8 mouse cellular contexts compared by ENCODE assay signal in genomic region chr13:55693243-55693721, GRCm38 (mm10). TPM values are rescaled to one million over a fixed set of nuclear protein-coding genes. Genes with fewer than 3 reads are reported as not detected.
DNase-seq lines count a peak whose midpoint lies in the region; ATAC-seq and TF ChIP-seq lines count a peak whose summit lies in the region.

No protein-coding gene starts in this region.

- H3K4me3 ChIP-seq in left cerebral cortex, adult 2 months, result peak overlapping the region; percentile 93
- peak overlapping the region; percentile 100 for H3K4me3 ChIP-seq in forebrain, embryonic 15.5 days
- peak overlapping the region; percentile 96 for H3K4me3 ChIP-seq in limb, embryonic 14.5 days (replicated peaks; ENCODE audit: low read length)

- H3K36me3 ChIP-seq in forebrain, embryonic 15.5 days, result no peaks in the 10 kb centered on the region
- H3K36me3 ChIP-seq in limb, embryonic 14.5 days (ENCODE audit: control insufficient read depth, insufficient read depth, low read length), result no peaks in the 10 kb centered on the region

- TF ChIP-seq POLR2A in limb, embryonic 14.5 days (IDR thresholded peaks at IDR 0.05; ENCODE audit: borderline replicate concordance, extremely low read depth, insufficient read depth, insufficient read length), result no peak

- H3K27ac ChIP-seq in left cerebral cortex, adult 2 months, result peak overlapping the region; percentile 96
- H3K27ac ChIP-seq in forebrain, embryonic 15.5 days (replicated peaks), result peak overlapping the region; percentile 99
- H3K27ac ChIP-seq in limb, embryonic 14.5 days (replicated peaks; ENCODE audit: low read depth, low read length), result peak overlapping the region; percentile 98

- peak overlapping the region; percentile 100 for H3K9ac ChIP-seq in forebrain, embryonic 15.5 days (replicated peaks)
- H3K9ac ChIP-seq in limb, embryonic 14.5 days (ENCODE audit: low read depth, low read length, severe bottlenecking), result peak overlapping the region; percentile 100

- H3K9me3 ChIP-seq in forebrain, embryonic 15.5 days, result no peaks in the 10 kb centered on the region
- H3K9me3 ChIP-seq in limb, embryonic 14.5 days (ENCODE audit: control insufficient read depth, low read length), result no peaks in the 10 kb centered on the region

- peaks cover 33% of the 10 kb centered on the region for H3K4me1 ChIP-seq in forebrain, embryonic 15.5 days
- peaks cover 11% of the 10 kb centered on the region; the same call in 1 of the 2 replicates for H3K4me1 ChIP-seq in limb, embryonic 14.5 days (ENCODE audit: control insufficient read depth, insufficient read depth, low read length)

- intact Hi-C loops in left cerebral cortex, adult 2 months (cut with DNase I), result loop anchor here (1.0 kb wide), 1 partner anchor 35 kb away; no protein-coding TSS in a partner anchor

- H3K27me3 ChIP-seq in forebrain, embryonic 15.5 days, result no peaks in the 10 kb centered on the region
- H3K27me3 ChIP-seq in limb, embryonic 14.5 days (ENCODE audit: control insufficient read depth, insufficient read depth, low read length), result no peaks in the 10 kb centered on the region

- under 1% methylated on average over 47 of the region's 70 CpGs for WGBS in forebrain, embryonic 15.5 days
- WGBS in limb, embryonic 14.5 days, result 1% methylated on average over 30 of the region's 70 CpGs

- no peak for DNase-seq in left cerebral cortex, adult 2 months (ENCODE audit: extremely low spot score in 1 of 2, low spot score in 2 of 2)
- DNase-seq in left cerebral cortex, adult 11 months (ENCODE audit: low spot score), result no peak
- DNase-seq in T-cell, adult 2 months (ENCODE audit: low spot score), result peak; percentile 56
- DNase-seq in limb, embryonic 14.5 days (ENCODE audit: low spot score), result peak; percentile 14
- DNase-seq in gastrocnemius, adult 18-20 months (ENCODE audit: low spot score), result no peak
- no peak for DNase-seq in cerebellum, postnatal 36 days

- peak; percentile 69 for ATAC-seq in forebrain, embryonic 15.5 days (replicated peaks)
- ATAC-seq in limb, embryonic 14.5 days (ENCODE audit: low FRiP score, low read depth), result peak; percentile 61
- peak; percentile 12; the same call in 1 of the 2 replicates for ATAC-seq in monocyte, adult 5-6 weeks (replicated peaks; ENCODE audit: insufficient number of reproducible peaks, low FRiP score, low TSS enrichment, poor library complexity, severe bottlenecking)

- peak overlapping the region; percentile 60 for H3K4me2 ChIP-seq in forebrain, embryonic 15.5 days (replicated peaks)
- H3K4me2 ChIP-seq in limb, embryonic 14.5 days (replicated peaks; ENCODE audit: low read depth, low read length, severe bottlenecking), result peak overlapping the region; percentile 57

- TF ChIP-seq CTCF in left cerebral cortex, adult 2 months (IDR thresholded peaks at IDR 0.05), result no peak

RNA-seq across cellular contexts. Expression of gene B230219D22Rik, which starts 0.4 kb away (rescaled TPM):
- 10 to 100 TPM; 74.6 to 77.8 TPM for total RNA-seq in left cerebral cortex, adult 2 months (2021)
- 70.6 and 70.8 TPM in 2 replicates for polyA plus RNA-seq in forebrain, embryonic 15.5 days (2015; fragmentation: Nextera tagmentation; extraction: Ambion mirVana)
- polyA plus RNA-seq in limb, embryonic 14.5 days (2012; rRNA removed), result 75.9 and 87.5 TPM in 2 replicates
- polyA plus RNA-seq in limb, embryonic 14.5 days (2014; fragmentation: Nextera tagmentation; extraction: Ambion mirVana), result 60.7 and 67.8 TPM in 2 replicates
- total RNA-seq in monocyte, adult 5-6 weeks (2017), result 37.5 to 51.1 TPM (median 49.4 TPM) in 3 replicates
- total RNA-seq in gastrocnemius, adult 18-20 months (2021), result 10 to 100 TPM; 28.7 to 32.0 TPM

RNA-seq across cellular contexts. Expression of gene Txndc15, which starts 21.2 kb away (rescaled TPM):
- total RNA-seq in left cerebral cortex, adult 2 months (2021), result 10 to 100 TPM; 74.9 to 76.6 TPM
- 119 and 121 TPM in 2 replicates for polyA plus RNA-seq in forebrain, embryonic 15.5 days (2015; fragmentation: Nextera tagmentation; extraction: Ambion mirVana)
- polyA plus RNA-seq in limb, embryonic 14.5 days (2012; rRNA removed), result 61.8 and 64.4 TPM in 2 replicates
- polyA plus RNA-seq in limb, embryonic 14.5 days (2014; fragmentation: Nextera tagmentation; extraction: Ambion mirVana), result 104 and 109 TPM in 2 replicates
- 27.3 to 47.8 TPM (median 47.6 TPM) in 3 replicates for total RNA-seq in monocyte, adult 5-6 weeks (2017)
- total RNA-seq in gastrocnemius, adult 18-20 months (2021), result 10 to 100 TPM; 31.6 to 32.9 TPM

RNA-seq across cellular contexts. Expression of gene Pcbd2, which starts 33.9 kb away (rescaled TPM):
- total RNA-seq in left cerebral cortex, adult 2 months (2021), result 10 to 100 TPM; 20.9 to 24.0 TPM
- 18.4 and 21.0 TPM in 2 replicates for polyA plus RNA-seq in forebrain, embryonic 15.5 days (2015; fragmentation: Nextera tagmentation; extraction: Ambion mirVana)
- 24.3 and 41.7 TPM in 2 replicates for polyA plus RNA-seq in limb, embryonic 14.5 days (2012; rRNA removed)
- 40.9 and 46.2 TPM in 2 replicates for polyA plus RNA-seq in limb, embryonic 14.5 days (2014; fragmentation: Nextera tagmentation; extraction: Ambion mirVana)
- total RNA-seq in monocyte, adult 5-6 weeks (2017), result 18.4 to 47.8 TPM (median 21.5 TPM) in 3 replicates
- total RNA-seq in gastrocnemius, adult 18-20 months (2021), result 10 to 100 TPM; 20.7 to 21.5 TPM

RNA-seq across cellular contexts. Expression of gene Ddx46, which starts 58.5 kb away (rescaled TPM):
- 10 to 100 TPM; 48.5 to 50.3 TPM for total RNA-seq in left cerebral cortex, adult 2 months (2021)
- 33.8 TPM in 2 replicates for polyA plus RNA-seq in forebrain, embryonic 15.5 days (2015; fragmentation: Nextera tagmentation; extraction: Ambion mirVana)
- 36.5 and 48.7 TPM in 2 replicates for polyA plus RNA-seq in limb, embryonic 14.5 days (2012; rRNA removed)
- 33.0 and 36.0 TPM in 2 replicates for polyA plus RNA-seq in limb, embryonic 14.5 days (2014; fragmentation: Nextera tagmentation; extraction: Ambion mirVana)
- 123 to 183 TPM (median 145 TPM) in 3 replicates for total RNA-seq in monocyte, adult 5-6 weeks (2017)
- 10 to 100 TPM; 23.1 to 23.7 TPM for total RNA-seq in gastrocnemius, adult 18-20 months (2021)

Comparison
In these comparisons a context has a peak if more than half of its experiments do, and no peak if none do; other contexts are left out.
1. DNase-seq: peak in T-cell, adult 2 months (single experiment) and limb, embryonic 14.5 days (single experiment); none in left cerebral cortex, adult 2 months (0 of 2), left cerebral cortex, adult 11 months (single experiment), gastrocnemius, adult 18-20 months (single experiment) and cerebellum, postnatal 36 days (0 of 2).
2. ATAC-seq: peak in every context shown above with its lines; median percentile 69 in forebrain, embryonic 15.5 days; 61 in limb, embryonic 14.5 days; 12 in monocyte, adult 5-6 weeks.
3. Peak in every context shown above with its lines, with median percentiles within 50 percentile points of each other: H3K27ac ChIP-seq and H3K4me3 ChIP-seq.